Mouse (Mus musculus): ENCODE results near the gene 3425401B19Rik. TPM values are rescaled to one million over a fixed set of nuclear protein-coding genes. Genes with fewer than 3 reads are reported as not detected.

3425401B19Rik gene
- not detected in 2 replicates for polyA plus RNA-seq (2014; fragmentation: Nextera tagmentation; extraction: Ambion mirVana)

DNA sequence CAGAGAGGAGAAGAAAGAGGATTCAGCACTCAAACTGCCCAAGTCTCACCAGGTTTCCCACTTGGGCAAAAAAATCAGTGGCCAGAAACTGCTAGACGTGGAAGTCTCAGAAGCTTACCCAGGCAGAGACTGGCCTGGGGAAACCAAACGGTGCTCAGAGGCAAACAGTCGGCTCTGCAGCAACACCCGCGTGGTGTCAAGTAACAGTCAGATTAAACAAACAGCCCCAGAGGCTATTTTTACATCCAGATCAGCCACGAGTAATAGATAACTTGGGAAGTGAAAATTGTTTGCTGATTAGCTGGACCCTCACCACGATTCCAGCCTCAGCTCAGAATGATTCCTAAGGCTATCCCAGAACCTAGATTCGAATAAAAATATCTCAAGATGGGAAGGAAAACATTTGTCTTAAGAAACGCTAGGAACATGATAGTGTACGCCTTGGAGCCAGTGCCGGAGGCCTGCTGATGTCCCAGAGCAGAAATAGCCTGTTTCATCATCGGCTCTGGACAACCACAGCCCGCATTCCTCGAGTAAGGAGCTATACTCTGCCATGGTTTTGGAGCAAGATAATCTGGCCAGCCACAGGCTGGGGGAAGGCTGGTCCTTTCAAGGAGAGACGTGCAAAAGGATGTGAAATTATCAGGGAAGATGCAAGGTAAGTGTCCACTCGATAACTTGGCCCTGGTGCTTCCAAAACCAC, at the start of gene 3425401B19Rik:
Gene 3425401B19Rik (minus strand): TSS at position 170 of the 703 bp plus-strand sequence.
- WGBS, result 65% methylated on average over 16 of the region's 16 CpGs
- 0 out of 2 replicates have a peak, but pooled peaks cover 3% of the 10 kb centered on the region for H3K4me1 ChIP-seq (replicated peaks; ENCODE audit: control insufficient read depth, insufficient read depth, low read length)
- DNase-seq (ENCODE audit: low spot score) (no peak), ATAC-seq (replicated peaks; ENCODE audit: low FRiP score) (no peak)
- no peaks in the 10 kb centered on the region for H3K9me3 ChIP-seq (ENCODE audit: control insufficient read depth, low read length)
- no peak within 1 kb of the TSS for H3K4me2 ChIP-seq (ENCODE audit: low read depth, low read length, severe bottlenecking)
- no peaks in the 10 kb centered on the region for H3K36me3 ChIP-seq (ENCODE audit: control insufficient read depth, insufficient read depth, low read length)
- no peak within 1 kb of the TSS for H3K4me3 ChIP-seq (ENCODE audit: low read depth, low read length)
- H3K27ac ChIP-seq (ENCODE audit: low read depth, low read length), result no peak within 1 kb of the TSS
- no peaks in the 10 kb centered on the region for H3K27me3 ChIP-seq (ENCODE audit: control insufficient read depth, insufficient read depth, low read length)
- no peak within 1 kb of the TSS for H3K9ac ChIP-seq (ENCODE audit: low read length)

GRCm38 (mm10) chr14:32732961-32733360, 47.9 kb upstream of the 3425401B19Rik start:
- Histone ChIP-seq H3K4me1 (replicated peaks; ENCODE audit: control insufficient read depth, insufficient read depth, low read length) (no peaks in the 10 kb centered on the region), H3K36me3 (ENCODE audit: control insufficient read depth, insufficient read depth, low read length) (no peaks in the 10 kb centered on the region), H3K27ac (ENCODE audit: low read depth, low read length) (no peak overlapping the region), H3K27me3 (ENCODE audit: control insufficient read depth, insufficient read depth, low read length) (no peaks in the 10 kb centered on the region), H3K4me2 (ENCODE audit: low read depth, low read length, severe bottlenecking) (no peak overlapping the region), H3K9me3 (ENCODE audit: control insufficient read depth, low read length) (no peaks in the 10 kb centered on the region), H3K9ac (ENCODE audit: low read length) (no peak overlapping the region), H3K4me3 (ENCODE audit: low read depth, low read length) (no peak overlapping the region)
- WGBS, result 30% methylated on average over 6 of the region's 6 CpGs
- ATAC-seq (replicated peaks; ENCODE audit: low FRiP score) (no peak), DNase-seq (ENCODE audit: low spot score) (no peak)

- Histone ChIP-seq H3K9me3 (ENCODE audit: control insufficient read depth, low read length) (no peaks in the 10 kb centered on the region), H3K9ac (ENCODE audit: low read length) (no peak overlapping the region), H3K27me3 (ENCODE audit: control insufficient read depth, insufficient read depth, low read length) (no peaks in the 10 kb centered on the region), H3K4me1 (replicated peaks; ENCODE audit: control insufficient read depth, insufficient read depth, low read length) (no peaks in the 10 kb centered on the region), H3K4me3 (ENCODE audit: low read depth, low read length) (no peak overlapping the region), H3K36me3 (ENCODE audit: control insufficient read depth, insufficient read depth, low read length) (no peaks in the 10 kb centered on the region), H3K4me2 (ENCODE audit: low read depth, low read length, severe bottlenecking) (no peak overlapping the region), H3K27ac (ENCODE audit: low read depth, low read length) (no peak overlapping the region)
- no peak for ATAC-seq (replicated peaks; ENCODE audit: low FRiP score)
- DNase-seq (ENCODE audit: low spot score), result no peak
Measured at GRCm38 (mm10) chr14:32726864-32727263, 41.8 kb upstream of the 3425401B19Rik start.

DNA sequence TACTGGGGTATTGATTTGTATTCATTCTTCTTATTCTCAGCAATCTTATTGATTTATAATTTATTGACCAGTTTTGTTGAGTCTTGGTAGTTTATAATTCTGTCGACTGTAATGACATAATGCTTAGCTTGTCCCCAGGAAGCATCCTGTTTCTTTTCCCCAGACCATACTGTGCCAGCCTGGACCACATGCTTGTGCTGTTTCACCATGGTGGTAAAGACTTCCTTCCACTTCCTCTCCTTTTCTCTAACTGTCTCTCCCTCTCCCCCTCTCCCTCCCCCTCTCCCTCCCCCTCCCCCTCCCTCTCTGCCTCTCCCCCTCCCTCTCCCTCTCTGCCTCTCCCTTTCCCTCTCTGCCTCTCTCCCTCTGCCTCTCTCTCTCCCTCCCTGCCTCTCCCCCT, 36.4 kb upstream of the 3425401B19Rik start:
- H3K27ac ChIP-seq (ENCODE audit: low read depth, low read length), result no peak overlapping the region
- H3K9ac ChIP-seq (ENCODE audit: low read length), result no peak overlapping the region
- H3K4me1 ChIP-seq (replicated peaks; ENCODE audit: control insufficient read depth, insufficient read depth, low read length), result no peaks in the 10 kb centered on the region
- H3K27me3 ChIP-seq (ENCODE audit: control insufficient read depth, insufficient read depth, low read length), result no peaks in the 10 kb centered on the region
- no peaks in the 10 kb centered on the region for H3K36me3 ChIP-seq (ENCODE audit: control insufficient read depth, insufficient read depth, low read length)
- WGBS, result 57% methylated on average over 1 of the region's 1 CpGs
- no peak overlapping the region for H3K4me2 ChIP-seq (ENCODE audit: low read depth, low read length, severe bottlenecking)
- no peaks in the 10 kb centered on the region for H3K9me3 ChIP-seq (ENCODE audit: control insufficient read depth, low read length)
- H3K4me3 ChIP-seq (ENCODE audit: low read depth, low read length), result no peak overlapping the region
- ATAC-seq (replicated peaks; ENCODE audit: low FRiP score), result no peak
- no peak for DNase-seq (ENCODE audit: low spot score)

DNA sequence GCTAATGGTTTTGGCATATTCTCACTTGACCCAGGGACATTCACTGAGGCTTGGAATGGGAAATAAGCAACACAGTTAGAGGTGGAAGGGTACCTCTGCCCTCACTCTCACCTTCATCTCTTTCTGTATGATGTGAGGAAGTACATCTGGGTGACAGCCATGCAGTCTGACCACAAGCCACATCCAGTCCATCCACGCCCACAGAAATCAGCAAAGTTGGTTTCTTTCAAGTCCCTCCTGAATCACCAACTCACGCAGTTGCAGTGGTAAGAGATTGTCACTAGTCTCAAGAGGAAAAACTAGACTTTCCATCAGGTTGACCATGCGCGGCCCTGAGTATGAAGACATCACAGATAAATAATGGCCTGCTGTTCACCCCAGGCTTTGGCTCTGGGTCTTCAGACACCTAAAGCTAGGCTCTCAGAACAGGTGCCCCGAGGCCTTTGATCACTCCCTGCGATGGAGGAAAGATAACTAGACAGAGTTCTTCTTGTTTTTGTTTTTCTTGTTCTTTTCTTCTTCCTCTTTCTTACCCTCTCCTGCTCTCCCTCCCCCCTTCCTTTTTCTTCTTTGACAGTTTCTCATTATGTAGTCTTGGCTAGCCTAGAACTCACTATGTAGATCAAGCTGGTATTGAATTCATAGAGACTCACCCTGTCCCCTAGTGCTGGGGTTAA, 31.8 kb upstream of the 3425401B19Rik start:
- H3K9me3 ChIP-seq (ENCODE audit: control insufficient read depth, low read length), result no peaks in the 10 kb centered on the region
- H3K4me1 ChIP-seq (replicated peaks; ENCODE audit: control insufficient read depth, insufficient read depth, low read length), result no peaks in the 10 kb centered on the region
- H3K27me3 ChIP-seq (ENCODE audit: control insufficient read depth, insufficient read depth, low read length), result no peaks in the 10 kb centered on the region
- H3K4me3 ChIP-seq (ENCODE audit: low read depth, low read length), result no peak overlapping the region
- H3K4me2 ChIP-seq (ENCODE audit: low read depth, low read length, severe bottlenecking), result no peak overlapping the region
- WGBS, result 94% methylated on average over 6 of the region's 6 CpGs
- H3K9ac ChIP-seq (ENCODE audit: low read length), result no peak overlapping the region
- no peak for DNase-seq (ENCODE audit: low spot score)
- no peak overlapping the region for H3K27ac ChIP-seq (ENCODE audit: low read depth, low read length)
- no peak for ATAC-seq (replicated peaks; ENCODE audit: low FRiP score)
- H3K36me3 ChIP-seq (ENCODE audit: control insufficient read depth, insufficient read depth, low read length), result no peaks in the 10 kb centered on the region

DNA sequence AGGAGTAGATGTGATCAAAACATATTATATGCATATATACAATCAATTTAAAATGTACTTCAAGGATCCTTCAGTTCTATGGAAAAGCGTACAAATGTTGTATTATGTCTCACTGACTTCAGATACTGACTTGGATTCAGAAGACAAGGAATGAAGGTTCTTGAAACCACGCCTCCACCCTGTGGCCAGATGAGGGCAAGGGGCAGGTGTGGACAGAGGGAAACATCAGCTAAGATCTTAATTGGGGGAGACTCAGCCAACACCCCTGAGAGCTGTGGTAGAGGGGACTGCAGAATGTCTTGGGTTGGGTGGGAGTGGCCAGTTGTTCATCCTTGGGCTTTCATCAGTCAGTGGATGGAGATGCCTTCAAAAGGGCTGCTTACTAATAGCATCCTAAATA, 30.4 kb upstream of the 3425401B19Rik start:
- 98% methylated on average over 2 of the region's 2 CpGs for WGBS

GRCm38 (mm10) chr14:32715076-32715475, 30.0 kb upstream of the 3425401B19Rik start:
- Histone ChIP-seq H3K4me1 (replicated peaks; ENCODE audit: control insufficient read depth, insufficient read depth, low read length) (no peaks in the 10 kb centered on the region), H3K36me3 (ENCODE audit: control insufficient read depth, insufficient read depth, low read length) (no peaks in the 10 kb centered on the region), H3K9ac (ENCODE audit: low read length) (no peak overlapping the region), H3K4me3 (ENCODE audit: low read depth, low read length) (no peak overlapping the region), H3K9me3 (ENCODE audit: control insufficient read depth, low read length) (no peaks in the 10 kb centered on the region), H3K4me2 (ENCODE audit: low read depth, low read length, severe bottlenecking) (no peak overlapping the region), H3K27ac (ENCODE audit: low read depth, low read length) (no peak overlapping the region), H3K27me3 (ENCODE audit: control insufficient read depth, insufficient read depth, low read length) (no peaks in the 10 kb centered on the region)
- no peak for ATAC-seq (replicated peaks; ENCODE audit: low FRiP score)
- no peak for DNase-seq (ENCODE audit: low spot score)
- 88% methylated on average over 6 of the region's 6 CpGs for WGBS

More for the DNA sequence above, 30.4 kb upstream of the 3425401B19Rik start:
- Histone ChIP-seq H3K27ac (ENCODE audit: low read depth, low read length) (no peak overlapping the region), H3K36me3 (ENCODE audit: control insufficient read depth, insufficient read depth, low read length) (no peaks in the 10 kb centered on the region), H3K9ac (ENCODE audit: low read length) (no peak overlapping the region), H3K9me3 (ENCODE audit: control insufficient read depth, low read length) (no peaks in the 10 kb centered on the region), H3K4me3 (ENCODE audit: low read depth, low read length) (no peak overlapping the region), H3K4me1 (replicated peaks; ENCODE audit: control insufficient read depth, insufficient read depth, low read length) (no peaks in the 10 kb centered on the region), H3K27me3 (ENCODE audit: control insufficient read depth, insufficient read depth, low read length) (no peaks in the 10 kb centered on the region), H3K4me2 (ENCODE audit: low read depth, low read length, severe bottlenecking) (no peak overlapping the region)
- ATAC-seq (replicated peaks; ENCODE audit: low FRiP score), result no peak
- DNase-seq (ENCODE audit: low spot score), result no peak

DNA sequence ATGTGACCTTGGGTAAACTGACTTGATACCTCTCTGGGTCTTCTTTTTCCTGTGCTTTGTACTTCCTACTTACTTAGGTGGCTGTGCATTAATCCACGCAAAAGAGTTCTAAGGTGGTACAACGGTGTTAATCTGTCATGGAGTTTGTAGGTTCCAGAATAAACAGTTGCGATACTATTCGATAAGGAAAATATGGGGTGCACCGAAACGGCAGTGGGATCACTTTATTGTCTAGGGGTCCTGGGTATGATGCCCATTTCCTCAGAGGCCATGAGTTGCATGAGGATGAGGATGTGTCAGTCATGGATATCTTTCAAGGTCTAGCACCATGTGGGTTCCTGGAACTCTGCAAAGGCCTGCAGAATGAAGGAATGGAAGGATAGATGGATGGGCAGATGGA, 24.8 kb upstream of the 3425401B19Rik start:
- H3K4me1 ChIP-seq (replicated peaks; ENCODE audit: control insufficient read depth, insufficient read depth, low read length), result no peaks in the 10 kb centered on the region
- ATAC-seq (replicated peaks; ENCODE audit: low FRiP score) (no peak), DNase-seq (ENCODE audit: low spot score) (no peak)
- H3K4me2 ChIP-seq (ENCODE audit: low read depth, low read length, severe bottlenecking), result no peak overlapping the region
- no peaks in the 10 kb centered on the region for H3K36me3 ChIP-seq (ENCODE audit: control insufficient read depth, insufficient read depth, low read length)
- no peak overlapping the region for H3K4me3 ChIP-seq (ENCODE audit: low read depth, low read length)
- no peak overlapping the region for H3K27ac ChIP-seq (ENCODE audit: low read depth, low read length)
- H3K27me3 ChIP-seq (ENCODE audit: control insufficient read depth, insufficient read depth, low read length), result no peaks in the 10 kb centered on the region
- no peak overlapping the region for H3K9ac ChIP-seq (ENCODE audit: low read length)
- H3K9me3 ChIP-seq (ENCODE audit: control insufficient read depth, low read length), result no peaks in the 10 kb centered on the region
- 90% methylated on average over 6 of the region's 6 CpGs for WGBS

- WGBS, result 82% methylated on average over 7 of the region's 7 CpGs
- no peak for DNase-seq (ENCODE audit: low spot score)
- no peaks in the 10 kb centered on the region for H3K4me1 ChIP-seq (replicated peaks; ENCODE audit: control insufficient read depth, insufficient read depth, low read length)
- H3K27ac ChIP-seq (ENCODE audit: low read depth, low read length), result no peak overlapping the region
- no peaks in the 10 kb centered on the region for H3K27me3 ChIP-seq (ENCODE audit: control insufficient read depth, insufficient read depth, low read length)
- H3K9me3 ChIP-seq (ENCODE audit: control insufficient read depth, low read length), result no peaks in the 10 kb centered on the region
- H3K4me3 ChIP-seq (ENCODE audit: low read depth, low read length), result no peak overlapping the region
- H3K9ac ChIP-seq (ENCODE audit: low read length), result no peak overlapping the region
- H3K36me3 ChIP-seq (ENCODE audit: control insufficient read depth, insufficient read depth, low read length), result no peaks in the 10 kb centered on the region
- H3K4me2 ChIP-seq (ENCODE audit: low read depth, low read length, severe bottlenecking), result no peak overlapping the region
- no peak for ATAC-seq (replicated peaks; ENCODE audit: low FRiP score)
Measured at GRCm38 (mm10) chr14:32708756-32709155, 23.7 kb upstream of the 3425401B19Rik start.

Measured in forebrain, embryonic 11.5 days (tissue).